Mouse (Mus musculus): ENCODE measurements at regions not wholly inside any gene's neighbourhood (a gene's known extent, or its start where the extent isn't known, plus 50 kb on each side); places are given as distances from the start of the nearest gene placed in this dataset.

DNA sequence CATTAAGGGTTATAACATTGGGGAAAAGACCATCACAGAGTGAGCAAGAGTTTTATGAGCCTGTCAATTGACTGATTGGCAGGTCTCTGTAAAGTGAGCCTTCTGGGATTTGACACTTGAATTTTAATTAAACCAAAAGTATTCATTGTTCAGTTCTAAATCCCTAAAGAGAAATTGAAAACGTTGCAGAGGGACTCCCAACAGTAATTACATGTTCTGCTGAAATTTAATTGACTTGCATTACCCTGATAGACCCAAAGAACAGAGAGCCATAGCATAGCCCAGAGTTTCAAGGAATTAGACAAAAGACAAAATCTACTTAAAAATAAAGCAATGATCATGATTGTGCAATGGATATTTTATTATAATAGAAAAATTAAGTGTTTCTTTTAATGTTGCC, 444.2 kb downstream of the Trim52 start:
- ATAC-seq (replicated peaks) = no peak
- WGBS = 7% methylated on average over 1 of the region's 1 CpGs

DNA sequence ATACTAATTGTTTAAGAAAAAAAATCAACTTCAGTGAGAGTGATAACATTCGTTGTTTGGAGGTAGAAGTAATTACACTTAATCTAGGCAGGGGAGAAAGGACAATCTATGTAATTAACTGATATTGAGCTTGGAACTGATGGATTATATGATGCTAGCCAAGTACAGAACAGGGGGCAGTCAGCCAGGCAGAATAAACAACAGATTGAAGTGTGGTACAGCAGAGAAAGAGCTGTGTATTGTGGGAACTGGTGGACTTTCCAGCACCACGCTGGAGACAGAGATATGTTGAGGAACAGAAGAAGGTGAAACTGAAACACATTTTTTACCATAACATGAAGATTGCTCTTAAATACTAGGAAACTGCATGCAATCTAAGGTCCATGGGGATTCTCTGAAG, 473.3 kb downstream of the Trim52 start:
- no peaks in the 10 kb centered on the region for H3K4me1 ChIP-seq
- no peak for ATAC-seq (replicated peaks)
- H3K4me2 ChIP-seq = no peak overlapping the region
- H3K27me3 ChIP-seq (replicated peaks) = no peaks in the 10 kb centered on the region
- H3K27ac ChIP-seq = no peak overlapping the region
- no peaks in the 10 kb centered on the region for H3K9me3 ChIP-seq
- H3K36me3 ChIP-seq (replicated peaks) = no peaks in the 10 kb centered on the region
- 82% methylated on average over 2 of the region's 2 CpGs for WGBS
- H3K4me3 ChIP-seq = no peak overlapping the region
- no peak overlapping the region for H3K9ac ChIP-seq

More for the DNA sequence above, 444.2 kb downstream of the Trim52 start:
- Histone ChIP-seq H3K9me3 (no peaks in the 10 kb centered on the region), H3K4me3 (no peak overlapping the region), H3K9ac (no peak overlapping the region), H3K4me2 (no peak overlapping the region), H3K27ac (no peak overlapping the region), H3K4me1 (no peaks in the 10 kb centered on the region), H3K27me3 (replicated peaks) (no peaks in the 10 kb centered on the region), H3K36me3 (replicated peaks) (no peaks in the 10 kb centered on the region)

DNA sequence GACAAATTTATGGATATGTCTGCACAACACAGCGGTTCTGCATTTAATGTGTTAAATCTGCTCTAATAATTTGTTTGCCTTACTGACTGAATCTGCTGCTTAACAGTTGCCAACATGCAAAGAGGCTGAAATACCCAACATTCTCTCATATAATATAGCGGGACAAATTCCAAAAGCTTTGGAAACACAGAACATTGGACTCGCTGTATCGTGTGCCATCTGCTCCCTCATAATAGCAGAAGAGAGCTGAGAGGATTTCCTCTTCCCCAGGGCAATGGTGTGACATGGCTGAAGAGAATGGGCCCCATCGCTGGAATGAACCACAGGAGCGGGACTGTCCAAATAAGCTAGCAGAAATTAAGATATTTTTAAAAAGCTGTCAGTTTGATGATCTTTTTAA, 475.9 kb downstream of the Trim52 start:
- ATAC-seq (replicated peaks) = peak; percentile 56; the same call in 1 of the 2 replicates
- Histone ChIP-seq H3K9ac (no peak overlapping the region), H3K36me3 (replicated peaks) (no peaks in the 10 kb centered on the region), H3K4me1 (no peaks in the 10 kb centered on the region), H3K4me3 (no peak overlapping the region), H3K4me2 (no peak overlapping the region), H3K27ac (no peak overlapping the region), H3K9me3 (no peaks in the 10 kb centered on the region), H3K27me3 (replicated peaks) (no peaks in the 10 kb centered on the region)
- 54% methylated on average over 6 of the region's 6 CpGs for WGBS

DNA sequence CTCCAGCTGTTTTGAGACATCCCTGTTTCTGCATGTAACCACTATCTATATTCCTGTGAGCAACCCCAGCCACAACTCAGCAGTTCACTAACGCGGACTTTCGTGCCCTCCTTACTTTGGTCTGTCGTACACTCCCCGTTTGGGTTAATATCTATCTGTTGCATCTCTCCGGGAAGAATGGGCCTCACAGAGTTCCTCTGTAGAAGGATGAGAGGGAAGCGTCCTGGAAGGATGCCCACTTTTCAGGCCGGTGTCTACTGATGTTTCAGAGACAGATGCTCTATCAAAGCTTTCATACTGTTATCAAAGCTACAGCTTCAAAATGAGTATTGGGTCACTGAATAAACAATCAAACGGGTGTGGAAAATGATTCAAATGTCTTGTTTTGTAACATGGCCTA, 487.4 kb downstream of the Trim52 start:
- no peak overlapping the region for H3K9ac ChIP-seq
- no peaks in the 10 kb centered on the region for H3K27me3 ChIP-seq (replicated peaks)

DNA sequence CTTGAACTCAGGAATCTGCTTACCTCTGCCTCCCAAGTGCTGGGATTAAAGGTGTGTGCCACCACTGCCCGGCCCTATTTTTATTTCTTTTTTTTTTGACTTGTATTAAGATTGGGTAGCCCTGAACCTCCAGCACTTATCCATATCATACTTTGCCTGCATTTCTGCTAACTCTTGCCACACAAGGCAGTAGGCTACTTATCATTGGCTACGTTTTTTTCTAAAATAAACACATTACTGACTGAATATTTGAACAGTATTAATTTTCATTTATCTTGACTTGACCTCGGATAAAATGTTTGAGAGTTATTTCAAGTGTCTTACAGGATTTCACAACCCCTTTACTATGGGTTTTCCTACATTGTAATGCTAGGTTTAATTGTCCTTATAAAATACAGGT, 488.0 kb downstream of the Trim52 start:
- H3K4me2 ChIP-seq = no peak overlapping the region
- H3K9ac ChIP-seq = no peak overlapping the region
- H3K4me3 ChIP-seq = no peak overlapping the region
- WGBS = 79% methylated on average over 3 of the region's 3 CpGs
- H3K27ac ChIP-seq = no peak overlapping the region
- H3K36me3 ChIP-seq (replicated peaks) = no peaks in the 10 kb centered on the region
- H3K27me3 ChIP-seq (replicated peaks) = no peaks in the 10 kb centered on the region
- H3K9me3 ChIP-seq = no peaks in the 10 kb centered on the region
- no peaks in the 10 kb centered on the region for H3K4me1 ChIP-seq
- no peak for ATAC-seq (replicated peaks)

More for the DNA sequence above, 487.4 kb downstream of the Trim52 start:
- Histone ChIP-seq H3K27ac (no peak overlapping the region), H3K9me3 (no peaks in the 10 kb centered on the region), H3K4me2 (no peak overlapping the region), H3K4me3 (no peak overlapping the region), H3K4me1 (no peaks in the 10 kb centered on the region), H3K36me3 (replicated peaks) (no peaks in the 10 kb centered on the region)
- no peak for ATAC-seq (replicated peaks)
- WGBS = 85% methylated on average over 9 of the region's 9 CpGs

DNA sequence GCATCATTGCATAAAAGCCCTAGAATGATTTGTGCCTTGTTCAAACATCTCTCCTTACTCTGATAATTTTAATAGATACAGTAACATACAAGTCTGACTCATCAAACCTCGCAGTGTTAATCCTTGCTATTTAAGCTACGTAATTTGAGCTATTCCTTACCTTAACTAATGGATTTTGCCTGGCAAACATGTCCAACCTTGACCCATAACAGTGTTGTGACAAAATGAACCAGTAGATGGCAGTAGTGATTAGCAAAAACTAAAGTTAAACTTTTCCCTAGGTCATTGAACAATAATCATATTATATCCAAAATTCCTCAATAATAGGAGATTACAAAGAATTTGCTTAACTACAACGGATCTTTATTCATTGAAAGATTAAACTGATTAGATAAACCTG, 501.0 kb downstream of the Trim52 start:
- H3K4me1 ChIP-seq = peaks cover 11% of the 10 kb centered on the region; the same call in 1 of the 2 replicates
- no peak overlapping the region for H3K27ac ChIP-seq
- H3K4me3 ChIP-seq = no peak overlapping the region
- H3K27me3 ChIP-seq (replicated peaks) = no peaks in the 10 kb centered on the region
- H3K9ac ChIP-seq = no peak overlapping the region
- H3K9me3 ChIP-seq = no peaks in the 10 kb centered on the region
- 10% methylated on average over 3 of the region's 3 CpGs for WGBS
- no peak overlapping the region for H3K4me2 ChIP-seq
- ATAC-seq (replicated peaks) = 0 out of 2 replicates have a peak, but pooled peaks have one; percentile 34
- H3K36me3 ChIP-seq (replicated peaks) = no peaks in the 10 kb centered on the region

DNA sequence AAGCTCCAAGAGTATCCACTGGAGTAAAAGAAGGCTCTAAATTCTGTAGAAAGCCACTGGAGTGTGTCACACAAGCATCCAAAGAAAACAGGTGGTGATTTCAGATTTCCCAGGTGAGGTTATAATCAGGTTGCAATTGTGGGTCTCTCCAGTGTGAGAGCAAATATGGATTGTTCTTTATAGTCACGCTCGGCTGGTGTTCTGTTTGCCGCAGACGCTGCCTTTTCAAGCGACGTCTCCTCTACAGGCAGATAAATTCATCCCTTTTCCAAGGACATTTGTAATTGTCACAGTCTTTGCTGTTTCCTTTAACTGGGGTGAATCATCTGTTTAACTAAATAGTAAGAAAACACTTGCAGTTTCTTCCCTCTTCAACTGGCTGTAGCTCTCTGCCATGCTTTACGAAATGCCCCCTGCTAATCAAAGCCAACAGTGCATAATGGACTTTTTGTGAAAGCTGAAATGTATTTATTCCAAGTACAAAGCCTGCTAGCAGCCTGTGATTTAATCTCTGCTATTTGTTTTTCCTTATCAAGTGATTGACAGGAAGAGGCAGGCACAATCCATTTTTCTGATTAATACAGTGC, 502.4 kb downstream of the Trim52 start:
- Histone ChIP-seq H3K4me1 (peaks cover 11% of the 10 kb centered on the region; the same call in 1 of the 2 replicates), H3K27ac (no peak overlapping the region), H3K4me3 (no peak overlapping the region), H3K9ac (no peak overlapping the region), H3K9me3 (no peaks in the 10 kb centered on the region), H3K27me3 (replicated peaks) (no peaks in the 10 kb centered on the region), H3K36me3 (replicated peaks) (no peaks in the 10 kb centered on the region), H3K4me2 (peak overlapping the region; percentile 19)
- ATAC-seq (replicated peaks) = peak; percentile 58
- 7% methylated on average over 7 of the region's 7 CpGs for WGBS

Measured in midbrain, embryonic 15.5 days (tissue).